Mouse (Mus musculus) hindbrain, postnatal 0 days (tissue): ENCODE data around the gene Diaph2. TPM values are rescaled to one million over a fixed set of nuclear protein-coding genes. Genes with fewer than 3 reads are reported as not detected.
"Not testable (repeated sequence)": the region's sequence is repeated elsewhere in the genome, so short reads cannot be mapped to it uniquely, and the experiment has no call there.

ENCODE experiments used
- ATAC-seq: fragments of 200-750 bp; cut with Nextera tagmentation; 2 replicates; pipeline ENCODE4 v1.8.0; 2017; ENCODE audit warnings: mild to moderate bottlenecking, moderate TSS enrichment, moderate library complexity
- DNase-seq: peaks from one replicate; pipeline ENCODE4 v3.0.0-alpha.2; 2015; ENCODE audit warnings: low spot score
- H3K27ac ChIP-seq: fragments of 300-500 bp; sonication (generic); 2 replicates; pipeline ENCODE4 v1.5.1; 2014; ENCODE audit warnings: mild to moderate bottlenecking
- H3K27me3 ChIP-seq: fragments of 300-500 bp; sonication (generic); 2 replicates; pipeline ENCODE4 v1.6.1; 2014; ENCODE audit warnings: low read length, mixed read lengths; ENCODE audit not compliant: insufficient read depth
- H3K36me3 ChIP-seq: fragments of 300-500 bp; sonication (generic); 2 replicates; pipeline ENCODE4 v1.6.1; 2014; ENCODE audit warnings: low read length, mixed read lengths; ENCODE audit not compliant: insufficient read depth
- H3K4me1 ChIP-seq: fragments of 300-500 bp; sonication (generic); 2 replicates; pipeline ENCODE4 v1.6.1; 2014; ENCODE audit warnings: antibody characterized with exemption, low read length, mixed read lengths; ENCODE audit not compliant: insufficient read depth
- H3K4me2 ChIP-seq: fragments of 300-500 bp; sonication (generic); 2 replicates; pipeline ENCODE4 v1.6.1; 2014; ENCODE audit warnings: low read depth, mild to moderate bottlenecking, low read length, moderate library complexity, mixed read lengths
- H3K4me3 ChIP-seq: fragments of 300-500 bp; sonication (generic); 2 replicates; pipeline ENCODE4 v1.5.1; 2014; ENCODE audit warnings: low read length
- H3K9ac ChIP-seq: fragments of 300-500 bp; sonication (generic); replicated peaks from 2 replicates; pipeline ENCODE4 v1.6.1; 2014; ENCODE audit warnings: mild to moderate bottlenecking, low read length, moderate library complexity, mixed read lengths
- H3K9me3 ChIP-seq: fragments of 300-500 bp; sonication (generic); 2 replicates; pipeline ENCODE4 v1.6.1; 2016; ENCODE audit warnings: low read length, mixed read lengths
- CTCF ChIP-seq: IDR thresholded peaks from 2 replicates; pipeline ENCODE4 v1.5.1; 2016; ENCODE audit warnings: antibody characterized with exemption, control low read depth, low read depth
- WGBS: fragments of 180-500 bp; shearing (Covaris S2); extraction: QIAGEN DNeasy Blood & Tissue Kit; methylation state at CpG from one replicate; pipeline ENCODE4 v1.1.7; 2014; 5-methylcytosine and 5-hydroxymethylcytosine counted together
- polyA plus RNA-seq: library from polyadenylated mRNA; unstranded; fragments of >200 nt; fragmentation: Nextera tagmentation; extraction: Ambion mirVana; gene quantifications from 2 replicates; pipeline ENCODE4 v1.2.1, GENCODE M21; 2015
- total RNA-seq: library from RNA; depleted of rRNA; stranded (reverse); fragments of >200 nt; gene quantifications from 2 replicates; pipeline ENCODE4 v1.2.3, GENCODE M21; 2014

Diaph2 gene
- total and polyA plus RNA-seq, 2 experiments from 2014 or later: 2.3 to 4.1 TPM

DNA sequence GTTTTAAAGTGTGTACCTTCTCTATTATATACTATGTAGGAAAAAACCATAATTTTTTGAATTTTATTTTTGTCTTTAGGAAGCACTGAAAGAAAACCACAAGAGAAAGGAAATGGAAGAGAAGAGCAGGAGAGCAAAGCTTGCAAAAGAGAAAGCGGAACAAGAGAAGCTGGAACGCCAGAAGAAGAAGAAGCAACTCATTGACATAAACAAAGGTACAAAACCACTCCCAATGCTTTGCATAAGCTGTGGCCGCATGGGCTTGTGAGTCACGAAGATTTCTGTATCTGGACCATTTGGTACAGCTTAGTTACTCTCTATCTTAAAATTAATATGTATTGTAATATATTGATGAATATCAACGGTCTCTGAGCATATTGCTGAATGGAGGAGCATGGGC lies 540.2 kb downstream of the Diaph2 start:
- ATAC-seq (no peak), DNase-seq (no peak)
- Histone ChIP-seq H3K27me3 (no peaks in the 10 kb centered on the region), H3K4me3 (no peak overlapping the region), H3K36me3 (no peaks in the 10 kb centered on the region), H3K9ac (no peak overlapping the region), H3K4me1 (no peaks in the 10 kb centered on the region), H3K27ac (no peak overlapping the region), H3K4me2 (no peak overlapping the region), H3K9me3 (no peaks in the 10 kb centered on the region)
- no peak for TF ChIP-seq CTCF
- 86% methylated on average over 5 of the region's 5 CpGs for WGBS

DNA sequence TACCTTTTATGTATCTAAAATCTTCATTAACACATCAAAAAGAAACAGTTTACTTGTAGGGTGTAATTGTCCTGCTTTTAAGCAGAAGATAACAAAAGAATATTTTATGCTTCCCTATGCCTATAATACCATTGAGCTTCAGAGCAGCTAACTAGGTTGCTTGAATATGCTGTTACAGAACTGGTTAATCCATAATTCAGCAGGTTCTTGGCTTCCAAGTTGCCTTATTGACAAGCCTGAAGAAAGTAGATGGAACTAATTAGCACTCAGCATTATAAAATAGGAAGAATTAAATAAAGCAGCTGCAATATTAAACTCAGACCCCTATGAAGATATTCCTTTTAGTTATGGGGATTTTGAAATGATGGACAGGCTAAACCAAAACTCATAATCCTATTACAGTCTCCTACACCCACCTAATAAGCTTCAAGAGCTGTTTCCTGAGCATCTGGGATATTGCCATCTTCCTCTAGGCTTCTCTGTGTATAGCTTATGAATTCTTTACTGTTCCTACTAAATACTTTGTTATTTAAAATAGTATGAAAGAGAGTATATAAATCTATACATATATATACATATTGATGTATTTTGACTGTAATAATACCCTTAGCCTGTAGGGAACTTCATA lies 601.4 kb downstream of the Diaph2 start:
- Histone ChIP-seq H3K4me2 (no peak overlapping the region), H3K27me3 (no peaks in the 10 kb centered on the region), H3K9ac (no peak overlapping the region), H3K36me3 (no peaks in the 10 kb centered on the region), H3K4me3 (no peak overlapping the region), H3K27ac (no peak overlapping the region), H3K9me3 (no peaks in the 10 kb centered on the region), H3K4me1 (no peaks in the 10 kb centered on the region)
- ATAC-seq (no peak), DNase-seq (peak; percentile 2)
- TF ChIP-seq CTCF: no peak

DNA sequence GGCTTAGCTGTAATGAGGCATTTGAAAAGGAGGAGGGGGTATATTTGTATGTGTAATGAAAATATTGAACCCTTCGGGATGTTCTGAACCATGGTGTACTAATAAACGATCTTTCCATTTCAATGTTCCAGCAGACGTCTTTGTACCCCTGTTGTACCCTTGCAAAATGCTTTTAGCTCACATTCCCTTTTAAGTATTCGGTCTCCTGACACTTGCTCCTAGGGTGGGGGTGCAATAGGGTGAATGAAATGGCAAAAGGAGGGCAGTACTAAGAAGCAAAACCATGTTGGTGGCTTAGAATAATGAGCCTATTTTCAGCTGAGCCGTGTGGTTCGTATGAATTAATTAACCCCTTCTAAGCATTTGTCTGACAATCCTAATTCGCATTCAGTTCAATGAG lies 601.9 kb downstream of the Diaph2 start:
- no peak for DNase-seq
- Histone ChIP-seq H3K4me3 (no peak overlapping the region), H3K9ac (no peak overlapping the region), H3K4me2 (no peak overlapping the region), H3K9me3 (no peaks in the 10 kb centered on the region), H3K36me3 (no peaks in the 10 kb centered on the region), H3K27ac (no peak overlapping the region), H3K27me3 (no peaks in the 10 kb centered on the region), H3K4me1 (no peaks in the 10 kb centered on the region)
- 47% methylated on average over 7 of the region's 7 CpGs for WGBS
- no peak for ATAC-seq
- TF ChIP-seq CTCF: no peak

DNA sequence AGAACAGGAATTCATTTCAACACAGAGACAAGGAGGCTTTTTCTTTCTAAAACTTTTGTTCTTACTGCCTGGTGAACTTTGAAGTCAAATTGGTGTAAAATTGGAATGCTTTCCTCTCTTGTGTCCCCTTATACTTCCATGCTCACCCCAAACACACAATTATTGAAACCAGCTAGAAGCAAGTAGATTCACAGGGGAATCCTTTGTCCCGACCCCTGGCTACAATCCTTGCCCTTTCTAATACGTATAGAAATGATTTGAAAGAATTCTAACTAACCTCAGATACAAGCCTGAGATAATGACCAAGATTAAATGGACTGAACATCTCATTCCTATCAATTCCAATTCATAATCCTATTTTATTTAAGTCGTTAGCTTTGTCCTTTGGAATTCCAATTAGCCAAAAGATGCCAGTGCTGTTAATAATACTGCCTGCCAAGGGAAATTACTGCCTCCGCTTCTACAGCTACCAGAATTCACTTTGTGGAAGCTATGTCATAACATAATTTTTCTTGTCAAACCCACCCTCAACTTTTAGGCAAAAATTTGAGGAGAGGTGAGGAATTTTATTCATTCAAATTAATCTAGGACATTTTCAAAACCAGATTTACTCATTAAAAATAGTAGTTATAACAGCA lies 644.1 kb downstream of the Diaph2 start:
- no peaks in the 10 kb centered on the region for H3K36me3 ChIP-seq
- TF ChIP-seq CTCF: no peak
- no peak overlapping the region for H3K9ac ChIP-seq
- no peak overlapping the region for H3K27ac ChIP-seq
- no peak for DNase-seq
- H3K4me2 ChIP-seq: no peak overlapping the region
- WGBS: 56% methylated on average over 4 of the region's 4 CpGs
- no peak overlapping the region for H3K4me3 ChIP-seq
- H3K4me1 ChIP-seq: no peaks in the 10 kb centered on the region
- H3K27me3 ChIP-seq: no peaks in the 10 kb centered on the region
- no peaks in the 10 kb centered on the region for H3K9me3 ChIP-seq
- no peak for ATAC-seq

DNA sequence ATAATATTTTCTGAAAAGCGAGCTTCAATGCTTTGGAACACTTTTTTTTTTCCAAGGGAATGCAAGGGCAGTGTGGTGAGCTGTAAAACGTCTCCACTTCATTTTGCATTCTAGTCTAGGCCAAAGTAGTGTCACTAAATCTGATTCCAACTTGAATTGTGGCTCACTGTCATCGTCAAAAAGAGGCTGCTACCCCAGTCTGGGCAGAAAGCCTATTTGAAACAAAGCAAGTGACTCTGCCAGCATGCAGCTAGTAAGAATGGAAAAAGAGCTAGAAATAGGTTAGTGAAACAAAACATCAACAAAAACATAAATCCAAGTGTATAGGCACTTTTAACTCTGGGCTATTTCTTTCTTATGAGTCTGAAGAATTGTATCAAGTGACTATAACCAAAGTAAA lies 653.7 kb downstream of the Diaph2 start:
- no peak overlapping the region for H3K4me2 ChIP-seq
- DNase-seq: peak; percentile 30
- WGBS: 29% methylated on average over 3 of the region's 3 CpGs
- H3K4me3 ChIP-seq: no peak overlapping the region
- no peaks in the 10 kb centered on the region for H3K36me3 ChIP-seq
- H3K9ac ChIP-seq: no peak overlapping the region
- no peak for TF ChIP-seq CTCF
- H3K4me1 ChIP-seq: no peaks in the 10 kb centered on the region
- no peak overlapping the region for H3K27ac ChIP-seq
- ATAC-seq: no peak
- H3K9me3 ChIP-seq: no peaks in the 10 kb centered on the region
- no peaks in the 10 kb centered on the region for H3K27me3 ChIP-seq

DNA sequence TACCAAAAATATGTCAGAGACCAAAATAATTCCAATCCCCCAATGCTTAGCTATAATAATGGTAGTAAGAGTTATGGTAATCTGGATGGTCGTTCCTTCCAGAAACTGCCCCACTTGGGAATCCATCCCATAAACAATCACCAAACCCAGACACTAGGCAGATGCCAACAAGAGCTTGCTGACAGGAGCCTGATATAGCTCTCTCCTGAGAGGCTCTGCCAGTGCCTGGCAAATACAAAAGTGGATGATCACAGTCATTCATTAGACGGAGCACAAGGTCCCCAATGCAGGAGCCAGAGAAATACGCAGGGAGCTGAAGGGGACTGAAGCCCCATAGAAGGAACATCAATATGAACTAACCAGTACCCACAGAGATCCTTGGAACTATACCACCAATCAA lies 657.9 kb downstream of the Diaph2 start:
- not testable (repeated sequence) for H3K27ac ChIP-seq, H3K4me1 ChIP-seq, H3K9ac ChIP-seq, H3K36me3 ChIP-seq, H3K27me3 ChIP-seq, H3K4me2 ChIP-seq, H3K9me3 ChIP-seq, H3K4me3 ChIP-seq, DNase-seq, ATAC-seq
- 75% methylated on average over 3 of the region's 3 CpGs for WGBS

DNA sequence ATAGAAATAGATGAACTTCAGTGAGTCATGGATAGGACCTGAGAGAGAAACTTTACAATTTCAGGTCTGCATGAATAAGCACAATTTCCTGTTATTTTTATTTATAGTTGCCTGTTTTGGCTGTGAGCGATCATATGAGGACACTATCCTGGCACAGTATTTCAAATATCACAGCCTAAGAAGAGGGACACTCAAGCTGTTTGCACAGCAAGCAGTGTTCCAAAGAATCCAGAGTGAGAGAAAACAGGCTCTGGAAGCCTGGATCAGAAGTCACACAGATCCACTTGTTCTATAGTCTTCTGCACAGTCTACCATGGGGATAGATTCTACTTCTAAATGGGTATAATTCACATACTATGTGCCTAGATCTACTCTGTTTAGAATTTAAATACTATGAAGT lies 659.4 kb downstream of the Diaph2 start:
- Histone ChIP-seq H3K27ac (no peak overlapping the region), H3K4me3 (no peak overlapping the region), H3K9ac (no peak overlapping the region), H3K27me3 (no peaks in the 10 kb centered on the region), H3K9me3 (no peaks in the 10 kb centered on the region), H3K36me3 (no peaks in the 10 kb centered on the region), H3K4me1 (no peaks in the 10 kb centered on the region), H3K4me2 (no peak overlapping the region)
- no peak for DNase-seq
- no peak for ATAC-seq
- TF ChIP-seq CTCF: no peak
- WGBS: 90% methylated on average over 1 of the region's 1 CpGs
